Mouse (Mus musculus) kidney, embryonic 16.5 days (tissue): Measurements from ENCODE around the gene Srprb. TPM values are rescaled to one million over a fixed set of nuclear protein-coding genes. Genes with fewer than 3 reads are reported as not detected.
"Not testable (repeated sequence)": the region's sequence is repeated elsewhere in the genome, so short reads cannot be mapped to it uniquely, and the experiment has no call there.

Experiments
- ATAC-seq: fragments of 200-750 bp; cut with Nextera tagmentation; 2 replicates; pipeline ENCODE4 v1.8.0; 2017; ENCODE audit warnings: moderate TSS enrichment; ENCODE audit not compliant: low FRiP score, low TSS enrichment
- H3K27ac ChIP-seq: fragments of 300-500 bp; sonication (generic); 2 replicates; pipeline ENCODE4 v1.5.1; 2014; ENCODE audit warnings: low read length
- H3K27me3 ChIP-seq: fragments of 300-500 bp; sonication (generic); 2 replicates; pipeline ENCODE4 v1.6.1; 2014; ENCODE audit warnings: low read length, control low read depth, mixed read lengths; ENCODE audit not compliant: insufficient read depth
- H3K36me3 ChIP-seq: fragments of 300-500 bp; sonication (generic); 2 replicates; pipeline ENCODE4 v1.6.1; 2014; ENCODE audit warnings: low read length, control low read depth, mixed read lengths; ENCODE audit not compliant: insufficient read depth
- H3K4me1 ChIP-seq: fragments of 300-500 bp; sonication (generic); 2 replicates; pipeline ENCODE4 v1.6.1; 2014; ENCODE audit warnings: low read length, control low read depth, mixed read lengths; ENCODE audit not compliant: insufficient read depth
- H3K4me2 ChIP-seq: fragments of 300-500 bp; sonication (generic); replicated peaks from 2 replicates; pipeline ENCODE4 v1.6.1; 2014; ENCODE audit warnings: low read depth, low read length
- H3K4me3 ChIP-seq: fragments of 300-500 bp; sonication (generic); 2 replicates; pipeline ENCODE4 v1.5.1; 2014; ENCODE audit warnings: mild to moderate bottlenecking, low read length
- H3K9ac ChIP-seq: fragments of 300-500 bp; sonication (generic); replicated peaks from 2 replicates; pipeline ENCODE4 v1.6.1; 2014; ENCODE audit warnings: low read length
- H3K9me3 ChIP-seq: fragments of 300-500 bp; sonication (generic); 2 replicates; pipeline ENCODE4 v1.6.1; 2016; ENCODE audit warnings: low read length, control low read depth
- WGBS: fragments of 180-500 bp; shearing (Covaris S2); extraction: QIAGEN DNeasy Blood & Tissue Kit; methylation state at CpG from one replicate; pipeline ENCODE4 v1.1.7; 2014; 5-methylcytosine and 5-hydroxymethylcytosine counted together
- polyA plus RNA-seq: library from polyadenylated mRNA; unstranded; fragments of >200 nt; fragmentation: Nextera tagmentation; extraction: Ambion mirVana; gene quantifications from 2 replicates; pipeline ENCODE4 v1.2.1, GENCODE M21; 2015

The Srprb gene
- polyA plus RNA-seq, 1 experiment from 2014 or later, result 76.4 TPM

GRCm38 (mm10) chr9:103180807-103181565, 21.0 kb downstream of the Srprb start:
- ATAC-seq, result peak; percentile 95
- no peaks in the 10 kb centered on the region for H3K36me3 ChIP-seq
- peak overlapping the region; percentile 40 for H3K27ac ChIP-seq
- no peaks in the 10 kb centered on the region for H3K27me3 ChIP-seq
- H3K4me2 ChIP-seq, result peak overlapping the region; percentile 80
- peak overlapping the region; percentile 55 for H3K4me3 ChIP-seq
- 2% methylated on average over 20 of the region's 20 CpGs for WGBS
- no peaks in the 10 kb centered on the region for H3K9me3 ChIP-seq
- peak overlapping the region; percentile 74 for H3K9ac ChIP-seq
- peaks cover 7% of the 10 kb centered on the region for H3K4me1 ChIP-seq

GRCm38 (mm10) chr9:103180303-103180702, 21.6 kb downstream of the Srprb start:
- 65% methylated on average over 3 of the region's 3 CpGs for WGBS
- peak; percentile 16; the same call in 1 of the 2 replicates for ATAC-seq
- no peaks in the 10 kb centered on the region for H3K9me3 ChIP-seq
- peaks cover 7% of the 10 kb centered on the region for H3K4me1 ChIP-seq
- peak overlapping the region; percentile 80 for H3K4me2 ChIP-seq
- H3K27ac ChIP-seq, result no peak overlapping the region
- H3K36me3 ChIP-seq, result no peaks in the 10 kb centered on the region
- H3K4me3 ChIP-seq, result peak overlapping the region; percentile 55
- peak overlapping the region; percentile 74 for H3K9ac ChIP-seq
- no peaks in the 10 kb centered on the region for H3K27me3 ChIP-seq

- H3K4me2 ChIP-seq, result no peak overlapping the region
- ATAC-seq, result no peak
- H3K4me3 ChIP-seq, result no peak overlapping the region
- 95% methylated on average over 7 of the region's 7 CpGs for WGBS
- no peaks in the 10 kb centered on the region for H3K27me3 ChIP-seq
- H3K9me3 ChIP-seq, result no peaks in the 10 kb centered on the region
- H3K36me3 ChIP-seq, result no peaks in the 10 kb centered on the region
- no peak overlapping the region for H3K27ac ChIP-seq
- no peak overlapping the region for H3K9ac ChIP-seq
- peaks cover 6% of the 10 kb centered on the region for H3K4me1 ChIP-seq
These were observed 26.2 kb downstream of the Srprb start for GRCm38 (mm10) chr9:103175692-103176091.

GRCm38 (mm10) chr9:103174771-103175519, 27.0 kb downstream of the Srprb start:
- H3K9me3 ChIP-seq, result no peaks in the 10 kb centered on the region
- no peak overlapping the region for H3K4me3 ChIP-seq
- H3K9ac ChIP-seq, result no peak overlapping the region
- no peaks in the 10 kb centered on the region for H3K27me3 ChIP-seq
- peak; percentile 60; the same call in 1 of the 2 replicates for ATAC-seq
- no peak overlapping the region for H3K4me2 ChIP-seq
- no peak overlapping the region for H3K27ac ChIP-seq
- H3K4me1 ChIP-seq, result no peaks in the 10 kb centered on the region; the same call in 1 of the 2 replicates
- WGBS, result 53% methylated on average over 6 of the region's 6 CpGs
- H3K36me3 ChIP-seq, result no peaks in the 10 kb centered on the region

- no peaks in the 10 kb centered on the region for H3K9me3 ChIP-seq
- H3K27me3 ChIP-seq, result no peaks in the 10 kb centered on the region
- H3K36me3 ChIP-seq, result no peaks in the 10 kb centered on the region
- no peak overlapping the region for H3K9ac ChIP-seq
- H3K4me1 ChIP-seq, result no peaks in the 10 kb centered on the region
- H3K4me3 ChIP-seq, result no peak overlapping the region
- 50% methylated on average over 7 of the region's 7 CpGs for WGBS
- H3K27ac ChIP-seq, result no peak overlapping the region
- no peak overlapping the region for H3K4me2 ChIP-seq
- no peak for ATAC-seq
These were observed 33.2 kb downstream of the Srprb start for GRCm38 (mm10) chr9:103168771-103169170.

- H3K9me3 ChIP-seq, result no peaks in the 10 kb centered on the region
- H3K27ac ChIP-seq, result no peak overlapping the region
- no peaks in the 10 kb centered on the region for H3K36me3 ChIP-seq
- H3K4me1 ChIP-seq, result no peaks in the 10 kb centered on the region
- ATAC-seq, result peak; percentile 62; the same call in 1 of the 2 replicates
- no peak overlapping the region for H3K4me2 ChIP-seq
- H3K9ac ChIP-seq, result no peak overlapping the region
- no peak overlapping the region for H3K4me3 ChIP-seq
- 81% methylated on average over 6 of the region's 6 CpGs for WGBS
- H3K27me3 ChIP-seq, result no peaks in the 10 kb centered on the region
These were observed 33.9 kb downstream of the Srprb start for GRCm38 (mm10) chr9:103168046-103168445.

- H3K4me3 ChIP-seq, result no peak overlapping the region
- H3K9ac ChIP-seq, result no peak overlapping the region
- no peak overlapping the region for H3K27ac ChIP-seq
- no peaks in the 10 kb centered on the region for H3K36me3 ChIP-seq
- WGBS, result 79% methylated on average over 15 of the region's 15 CpGs
- no peaks in the 10 kb centered on the region for H3K9me3 ChIP-seq
- H3K27me3 ChIP-seq, result no peaks in the 10 kb centered on the region
- no peaks in the 10 kb centered on the region for H3K4me1 ChIP-seq
- no peak overlapping the region for H3K4me2 ChIP-seq
- 0 out of 2 replicates have a peak, but pooled peaks have one; percentile 7 for ATAC-seq
These were observed 38.1 kb downstream of the Srprb start for GRCm38 (mm10) chr9:103163806-103164205.

- H3K27ac ChIP-seq, H3K9ac ChIP-seq, H3K4me2 ChIP-seq, H3K9me3 ChIP-seq, H3K36me3 ChIP-seq, H3K27me3 ChIP-seq, ATAC-seq, H3K4me1 ChIP-seq, H3K4me3 ChIP-seq: not testable (repeated sequence)
- WGBS, result 83% methylated on average over 7 of the region's 7 CpGs
These were observed 46.8 kb downstream of the Srprb start for GRCm38 (mm10) chr9:103155158-103155557.

GRCm38 (mm10) chr9:103154568-103154967, 47.4 kb downstream of the Srprb start:
- Histone ChIP-seq H3K9ac (no peak overlapping the region), H3K27ac (no peak overlapping the region), H3K4me2 (no peak overlapping the region), H3K4me1 (no peaks in the 10 kb centered on the region), H3K9me3 (no peaks in the 10 kb centered on the region), H3K36me3 (no peaks in the 10 kb centered on the region), H3K4me3 (no peak overlapping the region), H3K27me3 (no peaks in the 10 kb centered on the region)
- no peak for ATAC-seq
- 76% methylated on average over 2 of the region's 2 CpGs for WGBS

GRCm38 (mm10) chr9:103153286-103153685, 48.7 kb downstream of the Srprb start:
- no peaks in the 10 kb centered on the region for H3K9me3 ChIP-seq
- no peak overlapping the region for H3K4me3 ChIP-seq
- 74% methylated on average over 5 of the region's 5 CpGs for WGBS
- no peak for ATAC-seq
- no peaks in the 10 kb centered on the region for H3K4me1 ChIP-seq
- H3K9ac ChIP-seq, result no peak overlapping the region
- no peak overlapping the region for H3K4me2 ChIP-seq
- H3K27ac ChIP-seq, result no peak overlapping the region
- H3K27me3 ChIP-seq, result no peaks in the 10 kb centered on the region
- H3K36me3 ChIP-seq, result no peaks in the 10 kb centered on the region
